Mouse (Mus musculus): ENCODE measurements around the gene Peak1.

Peak1 gene

DNA sequence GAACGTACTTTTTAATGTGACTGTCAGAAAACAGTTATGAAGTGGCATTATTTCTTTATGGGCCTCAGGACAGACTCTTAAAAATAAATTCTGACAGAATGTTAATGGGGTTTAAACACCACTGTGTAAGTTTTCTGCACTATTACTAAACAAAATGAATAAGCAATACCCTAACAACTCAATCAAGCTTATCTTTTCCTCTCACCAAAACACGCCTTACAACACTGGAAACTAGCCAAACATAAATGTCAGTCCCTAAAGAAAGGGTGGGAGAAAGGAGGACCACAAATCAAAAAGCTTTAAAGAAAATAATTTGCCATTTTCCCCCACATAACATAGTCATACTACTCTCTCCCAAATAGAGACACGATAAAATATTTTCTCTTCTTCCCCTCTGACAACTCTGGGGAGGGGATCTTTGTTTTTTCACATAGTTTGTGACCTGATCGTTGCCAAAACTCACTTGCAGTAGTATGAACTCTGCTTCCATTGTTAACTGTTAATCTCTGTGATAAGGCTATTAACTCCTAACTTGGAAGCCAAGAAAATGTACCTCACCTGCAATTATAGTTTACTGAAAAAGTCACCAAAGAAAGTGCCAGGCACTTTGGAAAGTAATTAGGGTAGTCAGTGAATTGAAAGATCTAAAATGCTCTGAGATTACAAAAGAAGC, 1.8 kb downstream of the Peak1 start:
- DNase-seq = no peak

- no peak for DNase-seq
These were observed 2.5 kb downstream of the Peak1 start for GRCm38 (mm10) chr9:56415393-56415792.

DNA sequence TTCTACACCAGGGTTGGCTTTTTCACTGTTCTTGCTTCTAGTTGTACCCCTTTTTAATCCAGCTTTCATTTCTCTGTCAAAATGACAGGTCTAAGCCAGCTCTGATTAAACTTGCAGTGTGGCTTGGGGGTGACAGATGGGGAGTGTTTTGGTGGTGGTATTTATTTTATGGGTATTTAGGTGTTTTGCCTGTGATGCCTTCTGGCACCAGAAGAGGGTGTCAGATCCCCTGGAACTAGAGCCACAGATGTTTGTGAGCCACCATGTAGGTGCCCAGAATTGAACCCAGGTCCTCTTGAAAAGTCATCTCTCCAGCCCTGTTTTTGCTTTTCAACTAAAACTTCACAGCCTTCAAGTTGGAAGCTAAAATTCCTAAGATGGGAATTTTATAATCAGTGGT, 3.5 kb downstream of the Peak1 start:
- DNase-seq = no peak

DNA sequence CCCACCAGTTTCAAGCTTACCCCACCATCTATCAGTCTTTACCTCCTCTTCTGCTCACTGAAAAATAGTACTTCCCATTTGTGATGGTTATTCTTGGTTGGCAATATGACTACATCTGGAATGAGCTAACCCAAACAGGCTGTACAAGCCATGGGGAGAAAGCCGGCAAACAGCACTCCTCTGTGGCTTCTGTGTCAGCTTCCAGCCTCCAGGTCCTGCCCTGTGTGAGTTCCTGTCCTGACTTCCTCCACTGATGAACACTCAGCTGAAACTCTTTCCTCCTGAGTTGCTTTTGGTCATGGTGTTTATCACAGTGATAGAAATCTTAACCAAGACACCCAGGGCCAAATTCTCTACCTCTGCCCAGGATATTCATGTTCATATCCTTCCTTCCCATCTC, 5.2 kb downstream of the Peak1 start:
- no peak for DNase-seq

- DNase-seq = no peak
These were observed 7.9 kb downstream of the Peak1 start for GRCm38 (mm10) chr9:56409928-56410327.

GRCm38 (mm10) chr9:56404619-56405018, 13.2 kb downstream of the Peak1 start:
- no peak for DNase-seq

DNA sequence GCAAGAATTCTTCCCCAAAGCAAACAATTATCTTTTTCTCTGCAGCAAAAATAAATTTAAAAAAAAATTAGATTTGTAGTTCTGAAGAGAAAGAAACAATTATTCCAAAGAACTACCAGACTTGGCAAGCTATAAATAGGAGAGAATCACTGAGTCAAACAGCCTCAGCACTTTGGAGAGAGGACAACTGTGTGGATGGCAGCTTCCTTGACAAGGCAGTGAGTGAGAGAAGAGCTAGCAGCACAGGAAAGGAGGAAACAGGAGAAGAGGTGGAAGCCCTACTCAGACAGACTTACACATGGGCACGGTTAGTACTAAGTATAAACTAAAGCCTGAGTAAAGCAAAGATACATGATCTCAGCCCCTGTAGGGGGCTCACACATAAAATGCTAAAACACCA, 21.6 kb downstream of the Peak1 start:
- no peak for DNase-seq

DNA sequence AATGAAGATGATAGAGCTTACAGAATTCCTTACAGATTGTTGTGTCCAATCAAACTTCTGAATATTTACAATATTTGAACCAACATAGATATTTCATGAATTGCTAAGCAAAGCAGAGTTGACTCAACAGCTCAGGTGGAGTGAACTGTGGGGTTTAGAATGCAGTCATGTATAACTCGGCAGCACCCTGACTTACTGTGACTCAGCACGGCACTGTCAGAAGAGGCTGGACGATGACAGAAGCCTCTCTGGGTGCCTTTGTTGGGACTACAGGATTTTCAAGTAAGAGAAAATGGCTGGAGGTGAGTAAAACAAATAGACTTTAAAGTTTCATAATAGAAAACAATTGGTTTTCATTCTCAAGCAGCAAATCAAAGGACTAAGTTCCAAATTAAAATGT, 25.0 kb downstream of the Peak1 start:
- DNase-seq = no peak

DNA sequence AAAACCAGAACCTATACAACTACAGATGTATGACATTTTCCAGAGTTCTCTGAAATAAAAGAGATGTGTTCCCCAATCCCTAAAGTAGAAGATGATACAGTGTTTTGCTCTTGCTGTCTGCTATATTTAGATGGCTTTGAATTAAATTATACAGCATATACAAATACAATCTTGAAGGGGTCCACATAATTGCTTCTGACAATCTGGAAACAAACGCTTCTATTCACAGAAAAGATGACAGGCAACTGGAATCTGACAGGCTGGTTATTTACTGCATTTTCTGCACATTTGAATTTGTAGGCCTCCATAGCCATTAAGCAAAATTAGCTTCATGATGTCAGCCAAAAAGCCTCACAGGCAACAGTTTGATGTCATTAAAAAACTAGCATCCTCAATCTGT, 35.1 kb downstream of the Peak1 start:
- DNase-seq = no peak

DNA sequence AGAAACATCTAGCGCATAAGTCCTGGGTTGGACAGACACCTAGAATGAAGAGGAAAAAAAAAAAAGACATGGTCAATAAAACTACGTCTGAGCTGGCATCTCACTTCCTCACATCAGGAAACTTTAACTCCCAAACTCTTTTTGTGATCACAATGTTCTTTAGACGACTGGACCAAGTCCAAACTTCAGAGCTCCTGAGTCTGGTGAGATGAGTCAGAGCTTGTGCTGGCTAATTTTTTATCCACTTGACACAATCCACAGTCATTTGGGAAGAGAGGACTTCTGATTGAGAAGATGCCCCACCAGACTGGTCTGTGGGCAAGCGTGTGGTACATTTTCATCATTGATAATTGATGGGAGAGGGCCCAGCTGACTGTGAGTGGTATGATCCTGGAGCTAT, 43.5 kb downstream of the Peak1 start:
- DNase-seq = peak; percentile 11

- DNase-seq = no peak
These were observed 47.2 kb downstream of the Peak1 start for GRCm38 (mm10) chr9:56370710-56371109.

DNA sequence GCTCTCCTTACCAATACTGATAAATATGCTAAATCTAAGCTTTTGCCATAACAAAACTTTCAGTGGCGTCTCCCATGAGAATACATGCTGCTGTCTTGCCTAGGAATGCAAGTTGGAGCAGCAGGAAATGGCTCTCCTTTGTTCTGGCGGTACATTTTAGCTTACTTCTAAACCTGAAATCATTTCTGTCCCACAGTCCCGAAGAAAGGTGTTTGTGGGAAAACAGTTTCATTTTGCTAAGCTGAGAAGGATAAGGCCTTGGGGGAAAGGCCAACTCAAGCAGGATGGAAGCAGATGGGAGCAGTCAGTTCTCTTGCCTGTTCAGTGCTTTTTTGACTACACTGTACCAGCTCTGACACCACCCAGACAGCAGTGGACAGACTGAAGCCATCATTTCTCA, 49.1 kb downstream of the Peak1 start:
- DNase-seq = no peak

DNA sequence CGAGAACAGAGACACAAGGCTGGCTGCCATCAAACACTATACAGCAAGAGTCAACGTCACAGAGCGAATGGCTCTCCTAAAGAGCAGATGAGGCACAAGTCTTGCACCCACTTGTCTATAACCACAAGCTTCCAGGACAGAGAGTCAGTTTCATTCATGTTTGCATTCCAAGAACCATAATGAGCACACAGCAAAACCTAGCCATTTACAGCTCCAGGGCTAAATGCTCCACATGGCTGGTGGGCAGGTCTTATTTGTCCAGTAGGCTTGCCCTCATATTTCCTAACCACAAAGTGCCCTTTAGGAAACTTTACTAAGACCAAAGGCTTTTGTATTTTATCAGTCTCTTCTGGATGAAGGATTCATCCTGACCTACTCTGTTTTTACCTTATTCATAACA, 54.6 kb downstream of the Peak1 start:
- DNase-seq = no peak

GRCm38 (mm10) chr9:56359261-56359660, 58.6 kb downstream of the Peak1 start:
- no peak for DNase-seq

- DNase-seq = no peak
These were observed 62.7 kb downstream of the Peak1 start for GRCm38 (mm10) chr9:56355186-56355585.

GRCm38 (mm10) chr9:56346321-56346720, 71.5 kb downstream of the Peak1 start:
- no peak for DNase-seq

GRCm38 (mm10) chr9:56339426-56340195, 78.3 kb downstream of the Peak1 start:
- DNase-seq = no peak

- DNase-seq = no peak
These were observed 83.5 kb downstream of the Peak1 start for GRCm38 (mm10) chr9:56334363-56334762.

- no peak for DNase-seq
These were observed 85.1 kb downstream of the Peak1 start for GRCm38 (mm10) chr9:56332774-56333173.

DNA sequence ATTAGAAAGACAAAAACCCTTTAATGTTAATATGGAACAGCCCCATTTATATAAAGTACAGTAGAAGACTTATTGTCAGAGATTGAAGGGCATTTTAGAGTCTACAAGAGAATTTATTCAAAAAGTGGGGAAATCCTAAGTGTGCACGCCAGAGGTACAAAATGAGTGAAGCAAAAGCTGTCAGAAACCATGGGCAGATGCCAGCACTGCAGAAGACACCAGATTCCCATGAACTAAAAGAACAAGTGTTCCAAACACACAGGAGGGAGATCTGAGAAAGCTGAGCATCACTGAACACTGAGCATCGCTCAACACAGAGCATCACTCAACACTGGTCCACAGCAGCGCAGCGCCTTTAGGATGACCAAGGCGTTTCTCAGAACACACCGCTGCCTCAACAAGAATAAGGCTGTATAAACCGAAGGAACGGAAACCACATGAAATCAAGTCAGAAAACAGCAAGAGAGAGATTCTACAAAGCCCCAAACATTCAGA, 91.3 kb downstream of the Peak1 start:
- no peak for DNase-seq

GRCm38 (mm10) chr9:56325725-56326124, 92.1 kb downstream of the Peak1 start:
- no peak for DNase-seq

- DNase-seq = no peak
These were observed 93.1 kb downstream of the Peak1 start for GRCm38 (mm10) chr9:56324576-56325355.

GRCm38 (mm10) chr9:56321291-56321690, 96.6 kb downstream of the Peak1 start:
- no peak for DNase-seq

DNA sequence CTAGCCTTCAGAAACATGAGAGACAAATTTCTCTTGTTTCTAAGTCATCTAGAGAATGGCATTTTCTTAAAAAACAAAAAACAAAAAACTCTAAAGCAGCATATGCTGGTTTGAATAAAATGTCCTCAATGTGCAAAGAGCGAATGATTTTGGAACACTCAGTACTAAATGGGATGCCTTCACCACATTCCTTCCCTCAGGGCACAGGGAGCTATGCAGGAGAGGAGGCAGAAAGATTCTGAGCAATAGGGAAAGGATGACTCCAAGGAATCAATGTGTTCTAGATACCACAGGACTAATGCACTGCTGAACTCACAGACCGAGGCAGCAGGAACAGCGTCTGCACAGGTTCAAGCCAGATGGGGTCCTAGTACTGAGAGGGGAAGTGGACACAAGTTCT, 103.5 kb downstream of the Peak1 start:
- DNase-seq = no peak
